Mouse (Mus musculus) hematopoietic stem cell, adult 5-6 weeks (primary cell): ENCODE results near the gene Smim4. TPM values are rescaled to one million over a fixed set of nuclear protein-coding genes. Genes with fewer than 3 reads are reported as not detected.

Experiments used
- ATAC-seq, 2 experiments: fragments of 125-278 bp in 1 of 2; replicated peaks in 1 of 2; 2 replicates each; pipeline ENCODE4 v1.8.0; 2016 to 2017; ENCODE audit warnings: inconsistent platforms in 2 of 2, mild to moderate bottlenecking in 2 of 2, moderate number of reproducible peaks in 2 of 2, low read depth in 1 of 2, moderate TSS enrichment in 1 of 2; ENCODE audit not compliant: low FRiP score in 2 of 2, poor library complexity in 2 of 2, severe bottlenecking in 2 of 2, insufficient read depth in 1 of 2, low TSS enrichment in 1 of 2
- total RNA-seq: library from RNA; stranded (forward); fragments of 172-1452, 232-1000 nt; gene quantifications from 2 replicates; pipeline ENCODE4 v1.2.3, GENCODE M21; 2017

Smim4 gene
- total RNA-seq, 1 experiment from 2014 or later: 60.0 TPM

DNA sequence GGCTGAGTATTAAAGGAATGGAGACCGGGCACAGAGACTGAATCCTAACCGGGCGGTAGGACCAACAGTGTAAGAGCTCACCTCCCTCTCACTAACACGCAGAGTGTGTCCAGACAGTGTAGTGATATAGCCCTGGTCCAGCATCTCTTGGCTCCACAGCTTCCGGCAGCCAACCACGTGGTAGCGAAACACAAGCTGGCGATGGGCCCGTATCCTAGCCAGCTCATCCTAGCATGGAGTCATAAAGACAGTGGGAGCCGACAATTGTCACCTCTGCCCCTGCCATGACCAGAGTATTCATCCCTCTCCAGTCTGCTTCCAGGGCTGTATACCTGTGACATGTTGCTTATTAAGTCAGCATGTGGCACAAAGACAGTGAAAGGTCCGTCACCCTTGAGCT is 16.9 kb upstream of the Smim4 start:
- ATAC-seq: no peak

GRCm38 (mm10) chr14:31141011-31141410 is 12.3 kb upstream of the Smim4 start:
- ATAC-seq: no peak

GRCm38 (mm10) chr14:31140141-31140540 is 11.4 kb upstream of the Smim4 start:
- ATAC-seq: no peak

DNA sequence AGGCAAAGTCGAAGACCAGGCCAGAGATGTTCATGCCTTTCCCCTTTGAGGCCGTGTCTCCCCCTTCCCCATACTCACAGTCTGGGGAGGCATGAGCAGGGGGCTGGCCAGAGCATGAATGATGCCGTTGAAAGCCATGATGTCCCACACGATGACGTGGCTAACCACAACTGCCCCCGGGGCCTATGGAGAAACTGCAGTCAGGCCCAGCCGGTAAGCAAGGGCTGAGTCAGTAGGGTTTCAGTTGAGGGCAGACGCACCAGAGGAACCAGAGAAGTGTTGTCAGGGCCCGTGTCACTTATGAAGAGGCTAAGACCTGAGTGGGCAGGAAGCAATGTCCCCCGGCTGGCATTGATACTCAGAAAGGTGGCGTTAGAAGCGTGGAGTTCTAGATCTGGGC is 10.9 kb upstream of the Smim4 start:
- no peak for ATAC-seq

DNA sequence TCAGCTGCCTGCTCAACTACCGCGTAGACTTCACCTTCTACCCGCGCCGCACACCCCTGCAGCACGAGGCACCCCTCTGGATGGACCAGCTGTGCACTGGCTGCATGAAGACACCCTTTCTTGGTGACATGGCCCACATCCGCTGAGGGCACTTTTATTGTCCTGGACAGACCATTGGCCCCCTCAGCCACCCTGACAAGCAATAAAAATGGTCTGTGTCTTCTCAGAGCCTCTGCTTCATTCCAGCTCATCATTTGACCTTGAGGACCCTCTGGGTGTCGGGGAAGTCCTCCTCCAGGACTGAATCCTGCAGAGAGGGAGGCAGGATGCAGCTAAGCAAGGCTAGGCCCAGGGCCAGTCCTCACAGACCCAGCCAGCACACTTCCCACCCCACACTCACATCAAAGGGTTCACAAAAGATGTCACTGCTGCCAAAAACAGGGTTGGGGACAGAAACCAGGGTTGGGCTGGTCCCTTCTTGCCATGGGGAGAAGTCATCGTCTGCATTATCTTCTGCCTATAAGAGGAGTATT is 10.2 kb upstream of the Smim4 start:
- no peak for ATAC-seq

- ATAC-seq: no peak
Observed at GRCm38 (mm10) chr14:31138219-31138896, 9.6 kb upstream of the Smim4 start.

DNA sequence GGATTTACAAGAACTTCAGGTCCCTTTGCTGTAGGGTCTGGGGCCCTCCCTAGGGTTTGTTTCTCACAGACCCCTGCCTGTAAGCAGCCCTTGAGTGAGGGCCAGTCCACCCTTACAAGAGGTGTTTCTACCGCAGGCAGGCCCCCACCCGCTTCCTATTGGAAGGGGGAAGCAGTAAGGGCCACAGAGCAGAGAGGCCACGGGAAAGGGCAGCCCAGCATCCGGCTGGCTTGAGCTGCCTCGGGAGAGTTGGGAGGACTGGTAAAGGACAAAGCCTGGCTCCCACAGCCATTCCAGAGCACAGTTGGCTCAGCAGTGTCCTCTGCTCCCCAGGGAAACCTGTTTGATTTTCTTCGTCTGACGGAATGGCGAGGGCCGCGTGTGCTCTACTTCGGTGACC is 9.0 kb upstream of the Smim4 start:
- ATAC-seq: no peak

GRCm38 (mm10) chr14:31137281-31137595 is 8.5 kb upstream of the Smim4 start:
- ATAC-seq: no peak

GRCm38 (mm10) chr14:31136411-31137280 is 7.9 kb upstream of the Smim4 start:
- no peak for ATAC-seq

GRCm38 (mm10) chr14:31135495-31136410 is 7.0 kb upstream of the Smim4 start:
- ATAC-seq: no peak

DNA sequence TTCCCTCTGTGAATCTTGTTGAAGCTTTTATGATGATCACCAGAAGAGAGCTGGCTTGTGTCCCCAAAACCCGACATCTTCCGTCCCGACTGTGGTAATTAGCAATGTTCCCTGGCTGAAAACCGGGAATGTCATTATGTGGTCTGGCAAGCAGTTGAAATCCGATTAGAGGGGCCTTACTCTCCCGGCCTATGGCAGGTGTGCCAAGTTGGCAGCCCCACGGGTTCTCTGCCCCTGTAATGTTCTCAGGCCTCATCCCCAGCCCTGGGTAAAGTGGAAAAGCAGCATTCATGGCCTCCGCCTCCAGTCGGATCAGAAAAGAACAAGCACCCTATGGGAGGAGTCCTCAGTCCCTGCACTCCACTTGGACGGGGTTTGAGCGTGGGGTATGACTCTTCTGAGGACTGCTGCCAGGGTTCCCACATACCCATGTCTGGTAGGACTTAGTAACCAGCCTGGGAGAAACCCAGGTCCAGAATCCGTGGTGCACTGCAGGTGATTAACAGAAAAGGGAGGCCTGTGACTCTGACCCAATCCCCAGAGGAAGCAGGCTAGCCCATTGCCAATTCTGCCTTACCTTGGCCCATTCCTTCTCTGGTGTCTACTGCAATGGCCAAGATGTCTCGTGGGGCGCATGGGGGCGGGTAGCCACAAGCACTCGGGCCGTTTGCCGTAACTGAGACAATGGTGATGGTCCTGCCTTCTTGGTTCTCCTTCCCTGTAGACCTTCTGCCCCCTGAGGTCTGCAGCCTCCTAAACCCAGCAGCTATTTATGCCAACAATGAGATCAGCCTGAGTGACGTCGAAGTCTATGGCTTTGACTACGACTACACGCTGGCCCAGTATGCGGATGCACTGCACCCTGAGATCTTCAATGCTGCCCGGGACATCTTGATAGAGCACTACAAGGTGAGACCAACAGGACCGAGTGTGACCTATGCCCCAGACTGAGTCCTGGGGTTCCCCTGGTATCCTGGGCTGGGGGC is 5.6 kb upstream of the Smim4 start:
- ATAC-seq: no peak

- no peak for ATAC-seq
Observed at GRCm38 (mm10) chr14:31133023-31133665, 4.4 kb upstream of the Smim4 start.

- ATAC-seq: no peak
Observed at GRCm38 (mm10) chr14:31132491-31132975, 3.8 kb upstream of the Smim4 start.

DNA sequence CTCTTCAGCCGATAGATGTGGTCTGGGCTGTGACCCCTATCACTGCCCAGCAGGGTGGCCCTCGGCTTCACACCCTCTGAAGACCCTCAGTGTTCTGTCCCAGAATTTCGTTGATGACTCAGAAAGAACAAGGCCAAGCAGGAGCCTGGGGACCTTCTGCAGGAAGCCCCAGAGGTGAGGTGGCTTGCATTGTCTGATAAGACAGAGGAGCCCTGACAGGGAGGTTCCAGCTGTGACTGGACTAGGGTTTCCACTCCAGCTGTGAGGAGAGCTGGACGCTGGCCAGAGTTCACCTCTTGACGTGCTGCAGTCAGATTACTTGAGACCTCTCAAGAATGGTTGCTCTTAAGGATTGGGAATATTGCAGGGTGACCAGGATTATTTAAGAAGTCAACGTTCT is 3.3 kb upstream of the Smim4 start:
- ATAC-seq: no peak

- ATAC-seq: no peak
Observed at GRCm38 (mm10) chr14:31131272-31131821, 2.6 kb upstream of the Smim4 start.
